Mouse (Mus musculus): Measurements from ENCODE around the gene Recql5. TPM values are rescaled to one million over a fixed set of nuclear protein-coding genes. Genes with fewer than 3 reads are reported as not detected.

The Recql5 gene
- polyA plus RNA-seq, 1 experiment from 2014 or later: 14.9 TPM

GRCm38 (mm10) chr11:115894755-115895520 lies 38.3 kb downstream of the Recql5 start:
- H3K4me1 ChIP-seq: peaks cover 31% of the 10 kb centered on the region
- no peak for ATAC-seq
- no peak overlapping the region for H3K9ac ChIP-seq
- 66% methylated on average over 14 of the region's 14 CpGs for whole genome bisulfite sequencing (ENCODE audit: insufficient replicate concordance)
- no peaks in the 10 kb centered on the region for H3K9me3 ChIP-seq (replicated peaks)
- no peak overlapping the region for H3K4me2 ChIP-seq
- no peak overlapping the region for H3K4me3 ChIP-seq
- peaks cover 51% of the 10 kb centered on the region for H3K36me3 ChIP-seq
- no peaks in the 10 kb centered on the region; the same call in 1 of the 2 replicates for H3K27me3 ChIP-seq (replicated peaks)
- no peak overlapping the region for H3K27ac ChIP-seq

GRCm38 (mm10) chr11:115893071-115893470 lies 40.2 kb downstream of the Recql5 start:
- H3K9ac ChIP-seq: no peak overlapping the region
- H3K4me1 ChIP-seq: peaks cover 12% of the 10 kb centered on the region
- no peak for ATAC-seq
- H3K27ac ChIP-seq: no peak overlapping the region
- H3K36me3 ChIP-seq: peaks cover 51% of the 10 kb centered on the region
- no peak overlapping the region for H3K4me3 ChIP-seq
- H3K27me3 ChIP-seq (replicated peaks): no peaks in the 10 kb centered on the region; the same call in none of the 2 replicates
- no peak overlapping the region for H3K4me2 ChIP-seq
- 78% methylated on average over 9 of the region's 9 CpGs for WGBS (ENCODE audit: insufficient replicate concordance)
- H3K9me3 ChIP-seq (replicated peaks): no peaks in the 10 kb centered on the region

- Histone ChIP-seq H3K4me3 (no peak overlapping the region), H3K9ac (no peak overlapping the region), H3K36me3 (peaks cover 51% of the 10 kb centered on the region), H3K27me3 (replicated peaks) (peaks cover 8% of the 10 kb centered on the region), H3K9me3 (replicated peaks) (no peaks in the 10 kb centered on the region), H3K27ac (no peak overlapping the region), H3K4me1 (peaks cover 7% of the 10 kb centered on the region), H3K4me2 (no peak overlapping the region)
- ATAC-seq: no peak
- WGBS (ENCODE audit: insufficient replicate concordance): 63% methylated on average over 6 of the region's 6 CpGs
Measured at GRCm38 (mm10) chr11:115892213-115892612, 41.1 kb downstream of the Recql5 start.

GRCm38 (mm10) chr11:115889159-115889558 lies 44.1 kb downstream of the Recql5 start:
- H3K4me2 ChIP-seq: no peak overlapping the region
- ATAC-seq: no peak
- H3K36me3 ChIP-seq: peaks cover 21% of the 10 kb centered on the region
- no peaks in the 10 kb centered on the region for H3K9me3 ChIP-seq (replicated peaks)
- 64% methylated on average over 6 of the region's 6 CpGs for WGBS (ENCODE audit: insufficient replicate concordance)
- H3K9ac ChIP-seq: no peak overlapping the region
- H3K27ac ChIP-seq: no peak overlapping the region
- peaks cover 7% of the 10 kb centered on the region for H3K4me1 ChIP-seq
- H3K4me3 ChIP-seq: no peak overlapping the region
- peaks cover 32% of the 10 kb centered on the region for H3K27me3 ChIP-seq (replicated peaks)

GRCm38 (mm10) chr11:115888020-115888419 lies 45.3 kb downstream of the Recql5 start:
- Histone ChIP-seq H3K4me2 (no peak overlapping the region), H3K9ac (no peak overlapping the region)

GRCm38 (mm10) chr11:115886446-115886845 lies 46.8 kb downstream of the Recql5 start:
- Histone ChIP-seq H3K27ac (no peak overlapping the region), H3K9me3 (replicated peaks) (no peaks in the 10 kb centered on the region), H3K4me1 (peaks cover 6% of the 10 kb centered on the region; the same call in 1 of the 2 replicates), H3K4me3 (no peak overlapping the region), H3K27me3 (replicated peaks) (peaks cover 59% of the 10 kb centered on the region), H3K36me3 (no peaks in the 10 kb centered on the region), H3K9ac (no peak overlapping the region), H3K4me2 (no peak overlapping the region)
- no peak for ATAC-seq
- WGBS (ENCODE audit: insufficient replicate concordance): 83% methylated on average over 11 of the region's 11 CpGs

More at GRCm38 (mm10) chr11:115888020-115888419, 45.3 kb downstream of the Recql5 start:
- no peak overlapping the region for H3K27ac ChIP-seq
- no peak overlapping the region for H3K4me3 ChIP-seq
- peaks cover 44% of the 10 kb centered on the region for H3K27me3 ChIP-seq (replicated peaks)
- 71% methylated on average over 5 of the region's 5 CpGs for WGBS (ENCODE audit: insufficient replicate concordance)
- H3K36me3 ChIP-seq: peaks cover 10% of the 10 kb centered on the region
- ATAC-seq: no peak
- H3K9me3 ChIP-seq (replicated peaks): no peaks in the 10 kb centered on the region
- H3K4me1 ChIP-seq: peaks cover 13% of the 10 kb centered on the region

- no peak for ATAC-seq
Measured at GRCm38 (mm10) chr11:115885281-115885680, 48.0 kb downstream of the Recql5 start.

GRCm38 (mm10) chr11:115884361-115884760 lies 48.9 kb downstream of the Recql5 start:
- 69% methylated on average over 3 of the region's 3 CpGs for WGBS (ENCODE audit: insufficient replicate concordance)
- ATAC-seq: no peak
- Histone ChIP-seq H3K36me3 (no peaks in the 10 kb centered on the region), H3K4me2 (no peak overlapping the region), H3K9ac (no peak overlapping the region), H3K27ac (no peak overlapping the region), H3K27me3 (replicated peaks) (peaks cover 67% of the 10 kb centered on the region), H3K4me3 (no peak overlapping the region), H3K9me3 (replicated peaks) (no peaks in the 10 kb centered on the region), H3K4me1 (peaks cover 6% of the 10 kb centered on the region; the same call in 1 of the 2 replicates)

More at GRCm38 (mm10) chr11:115885281-115885680, 48.0 kb downstream of the Recql5 start:
- Histone ChIP-seq H3K27me3 (replicated peaks) (peaks cover 61% of the 10 kb centered on the region), H3K36me3 (no peaks in the 10 kb centered on the region), H3K4me1 (peaks cover 6% of the 10 kb centered on the region; the same call in 1 of the 2 replicates), H3K4me2 (no peak overlapping the region), H3K9me3 (replicated peaks) (no peaks in the 10 kb centered on the region), H3K9ac (no peak overlapping the region), H3K27ac (no peak overlapping the region), H3K4me3 (no peak overlapping the region)
- 62% methylated on average over 11 of the region's 11 CpGs for WGBS (ENCODE audit: insufficient replicate concordance)

- Histone ChIP-seq H3K4me3 (no peak overlapping the region), H3K9ac (no peak overlapping the region), H3K36me3 (no peaks in the 10 kb centered on the region), H3K4me2 (no peak overlapping the region), H3K27me3 (replicated peaks) (peaks cover 71% of the 10 kb centered on the region), H3K9me3 (replicated peaks) (no peaks in the 10 kb centered on the region), H3K27ac (no peak overlapping the region), H3K4me1 (peaks cover 6% of the 10 kb centered on the region; the same call in 1 of the 2 replicates)
- no peak for ATAC-seq
- WGBS (ENCODE audit: insufficient replicate concordance): 33% methylated on average over 17 of the region's 17 CpGs
Measured at GRCm38 (mm10) chr11:115883251-115883650, 50.0 kb downstream of the Recql5 start.

- 23% methylated on average over 5 of the region's 5 CpGs for WGBS (ENCODE audit: insufficient replicate concordance)
- no peak for ATAC-seq
- Histone ChIP-seq H3K27me3 (replicated peaks) (peaks cover 51% of the 10 kb centered on the region), H3K36me3 (no peaks in the 10 kb centered on the region), H3K4me1 (peaks cover 19% of the 10 kb centered on the region), H3K4me2 (no peak overlapping the region), H3K9me3 (replicated peaks) (no peaks in the 10 kb centered on the region), H3K27ac (no peak overlapping the region), H3K9ac (no peak overlapping the region), H3K4me3 (no peak overlapping the region)
Measured at GRCm38 (mm10) chr11:115881002-115881401, 52.3 kb downstream of the Recql5 start.

GRCm38 (mm10) chr11:115878071-115878470 lies 55.2 kb downstream of the Recql5 start:
- no peak for ATAC-seq
- H3K9ac ChIP-seq: no peak overlapping the region
- H3K4me2 ChIP-seq: no peak overlapping the region
- no peak overlapping the region for H3K27ac ChIP-seq
- peaks cover 14% of the 10 kb centered on the region for H3K4me1 ChIP-seq
- H3K9me3 ChIP-seq (replicated peaks): no peaks in the 10 kb centered on the region
- WGBS (ENCODE audit: insufficient replicate concordance): 76% methylated on average over 8 of the region's 8 CpGs
- H3K4me3 ChIP-seq: no peak overlapping the region
- no peaks in the 10 kb centered on the region for H3K36me3 ChIP-seq
- peaks cover 42% of the 10 kb centered on the region for H3K27me3 ChIP-seq (replicated peaks)

- H3K4me3 ChIP-seq: no peak overlapping the region
- WGBS (ENCODE audit: insufficient replicate concordance): 33% methylated on average over 6 of the region's 6 CpGs
- H3K36me3 ChIP-seq: no peaks in the 10 kb centered on the region
- no peaks in the 10 kb centered on the region for H3K9me3 ChIP-seq (replicated peaks)
- no peak overlapping the region for H3K9ac ChIP-seq
- ATAC-seq: no peak
- H3K4me1 ChIP-seq: peaks cover 17% of the 10 kb centered on the region
- no peak overlapping the region for H3K27ac ChIP-seq
- peaks cover 39% of the 10 kb centered on the region for H3K27me3 ChIP-seq (replicated peaks)
- H3K4me2 ChIP-seq: no peak overlapping the region
Measured at GRCm38 (mm10) chr11:115877174-115877755, 56.0 kb downstream of the Recql5 start.

All from liver, embryonic 12.5 days (tissue).